Mouse (Mus musculus): ENCODE results near the gene Ndufs5.
A peak's percentile ranks its signal among the peaks of the same experiment; 100 is the strongest.

Gene Ndufs5

DNA sequence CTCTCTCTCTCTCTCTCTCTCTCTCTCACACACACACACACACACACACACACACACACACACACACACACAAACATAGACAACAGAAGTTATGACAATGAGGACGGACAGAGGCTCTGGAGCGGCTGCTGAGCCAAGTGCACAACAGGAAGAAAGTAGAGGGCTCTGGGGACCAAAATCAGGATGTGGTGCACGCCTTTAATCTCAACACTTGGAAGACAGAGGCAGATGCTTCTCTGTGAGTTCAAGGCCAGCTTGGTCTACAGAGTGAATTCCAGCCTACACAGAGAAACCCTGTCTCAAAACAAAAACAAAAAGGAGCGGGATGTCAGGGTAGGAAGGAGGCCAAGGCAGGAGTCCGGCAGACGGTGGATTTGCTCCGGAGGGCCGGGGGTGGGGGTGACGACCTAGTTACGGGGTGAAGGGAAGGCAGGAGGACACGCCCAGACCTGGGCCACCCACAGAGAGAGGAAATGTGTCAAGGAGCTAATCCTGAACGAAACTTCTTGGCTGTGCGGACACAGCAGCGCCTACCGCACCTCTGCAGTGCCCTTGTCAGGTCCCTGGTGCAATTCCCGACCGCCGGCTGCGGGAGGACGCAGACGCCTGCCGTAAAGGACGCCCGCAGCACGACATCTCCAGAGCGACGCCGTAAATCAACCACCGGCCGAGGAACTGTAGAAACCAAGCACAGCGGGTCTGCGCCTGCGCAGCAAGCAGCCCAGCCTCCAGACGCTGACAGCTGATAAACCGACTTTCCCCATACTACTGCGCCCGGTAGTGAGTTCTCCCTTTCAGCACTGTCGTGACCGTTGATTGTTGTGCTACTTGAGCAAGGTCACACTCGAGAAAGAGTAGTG lies at the start of gene Ndufs5:
Ndufs5 (minus strand) TSS at position 629 of the 860 bp plus-strand sequence.
- DNase-seq (ENCODE audit: low read depth in 2 of 2, low spot score in 2 of 2): peak; percentile 84 to 93

DNA sequence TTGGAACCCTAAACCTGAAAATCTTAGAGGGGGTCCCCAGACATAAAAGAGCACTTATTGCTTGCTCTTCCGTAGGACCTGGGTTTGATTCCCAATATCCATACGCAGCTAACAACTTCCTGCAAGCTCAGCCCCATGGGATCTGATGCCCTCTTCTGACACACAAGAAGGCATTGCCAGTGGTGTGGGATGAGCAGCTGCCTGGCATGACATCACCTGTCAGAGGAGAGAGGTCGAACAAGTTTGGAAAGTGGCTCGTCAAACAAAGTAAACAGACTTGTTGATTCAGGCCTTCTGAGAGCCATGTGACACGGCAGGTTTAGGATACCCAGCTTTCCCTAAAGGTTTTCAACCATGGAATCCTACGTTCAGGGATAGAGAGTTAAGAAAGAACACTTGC lies 47.1 kb upstream of the Ndufs5 start:
- DNase-seq (ENCODE audit: low read depth in 2 of 2, low spot score in 2 of 2): no peak

DNA sequence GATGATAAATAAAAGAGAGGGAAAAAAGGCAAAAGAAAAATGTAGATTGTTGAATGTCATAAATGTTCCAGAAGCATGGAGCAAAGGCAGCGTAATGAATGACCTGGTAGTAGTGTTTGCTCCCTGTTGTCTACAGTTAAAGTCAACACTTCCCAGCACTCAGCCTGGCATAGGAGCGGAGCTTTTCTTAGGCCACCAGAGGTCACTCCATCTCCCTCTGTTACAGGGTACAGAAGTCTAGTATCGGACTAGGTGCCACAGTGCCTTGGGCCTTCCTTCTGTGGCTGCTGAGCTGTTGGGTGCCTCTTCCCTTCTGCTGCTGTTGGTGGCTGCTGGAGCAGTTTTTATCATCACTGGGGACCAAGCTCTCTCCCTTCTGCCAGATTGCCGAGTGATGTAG lies 40.3 kb upstream of the Ndufs5 start:
- DNase-seq (ENCODE audit: low read depth in 2 of 2, low spot score in 2 of 2): no peak

DNA sequence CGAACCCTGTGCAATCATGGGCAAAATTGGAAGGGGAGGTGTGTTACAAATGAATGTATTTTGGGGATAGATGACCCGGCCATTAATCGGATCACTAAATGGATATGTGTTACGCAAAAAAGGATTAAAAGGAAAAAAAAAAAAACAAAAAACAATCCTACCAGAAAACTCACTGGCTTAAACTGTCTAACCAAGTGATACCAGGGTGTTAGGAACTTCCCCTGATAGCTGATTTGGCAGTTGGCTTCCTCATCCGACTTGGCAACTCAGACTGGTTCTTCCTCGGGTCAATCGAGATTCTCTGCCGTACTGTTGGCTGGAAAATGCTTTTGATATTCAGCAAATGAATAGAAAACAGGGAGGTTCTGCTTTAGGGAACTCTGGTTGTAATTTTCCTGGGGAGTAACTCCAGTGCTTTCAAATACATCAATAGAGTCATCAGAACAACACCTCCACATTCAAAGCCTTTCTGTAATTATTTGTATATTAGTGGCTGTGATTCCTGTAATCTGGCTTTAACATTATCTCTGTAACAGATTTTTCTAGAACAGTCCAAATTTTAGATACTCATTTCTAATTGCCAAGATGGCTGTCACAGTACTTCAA lies 32.8 kb upstream of the Ndufs5 start:
- no peak for DNase-seq (ENCODE audit: low read depth in 2 of 2, low spot score in 2 of 2)

DNA sequence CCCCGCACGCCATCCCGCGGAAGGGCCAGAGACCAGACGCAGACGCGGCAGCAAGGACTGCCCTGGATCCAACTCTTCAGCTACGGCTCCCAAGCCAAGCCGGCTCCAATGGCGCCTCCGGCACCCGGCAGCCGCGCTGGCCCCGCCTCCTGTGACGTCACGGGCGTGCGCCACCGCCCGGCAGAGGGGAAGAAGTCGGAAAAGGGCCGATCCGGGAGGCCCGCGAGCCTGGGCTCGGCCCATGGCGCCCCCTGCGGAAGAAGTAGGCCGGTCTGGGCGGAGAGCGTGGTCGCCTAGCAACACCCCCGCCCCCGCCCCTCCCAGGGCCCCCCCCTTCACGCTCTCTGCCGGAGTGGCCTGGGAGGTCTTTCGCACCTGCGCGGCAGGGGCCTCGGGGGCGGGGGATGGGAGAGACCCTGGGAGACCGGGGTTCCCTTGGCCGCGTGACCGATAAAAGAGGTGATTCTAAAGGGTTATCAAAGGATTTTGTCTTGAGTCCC lies 32.2 kb upstream of the Ndufs5 start, which contains the start of gene Akirin1:
Akirin1 (minus strand) TSS at position 194 of the 500 bp plus-strand sequence.
- peak; percentile 97 for DNase-seq (ENCODE audit: low read depth in 2 of 2, low spot score in 2 of 2)

DNA sequence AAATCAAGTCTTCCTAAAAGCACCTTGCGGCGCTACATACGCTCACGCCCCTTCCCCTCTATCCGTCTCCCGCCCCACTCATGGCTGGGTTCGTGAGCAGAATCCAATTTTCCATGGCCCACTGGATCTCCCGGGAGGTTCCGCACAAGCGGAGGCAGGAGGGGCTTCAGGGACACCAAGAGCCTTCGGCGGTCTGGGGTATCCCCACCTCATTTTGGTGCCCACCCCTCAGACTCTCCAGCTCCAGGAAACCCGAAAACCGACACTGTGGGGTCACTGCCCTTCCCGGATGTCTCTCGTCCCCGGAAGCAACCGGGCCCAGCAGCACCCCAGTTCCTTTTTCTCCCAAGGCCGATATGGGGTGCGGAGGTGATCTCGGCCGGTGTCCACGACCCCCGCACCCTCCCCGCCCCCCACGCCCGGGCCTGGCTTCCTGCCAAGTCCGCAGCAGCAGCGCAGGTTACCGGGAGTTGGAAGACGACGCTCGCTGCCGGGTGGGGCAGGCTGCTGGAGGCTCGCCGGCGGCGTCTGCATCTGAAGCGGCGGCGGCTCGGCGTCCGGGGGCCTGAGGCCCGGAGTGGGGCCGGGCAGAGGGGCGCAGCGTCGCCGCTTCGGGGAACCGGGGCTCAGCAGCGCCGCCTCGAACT lies 31.6 kb upstream of the Ndufs5 start:
- DNase-seq (ENCODE audit: low read depth in 2 of 2, low spot score in 2 of 2): peak; percentile 15 to 29

DNA sequence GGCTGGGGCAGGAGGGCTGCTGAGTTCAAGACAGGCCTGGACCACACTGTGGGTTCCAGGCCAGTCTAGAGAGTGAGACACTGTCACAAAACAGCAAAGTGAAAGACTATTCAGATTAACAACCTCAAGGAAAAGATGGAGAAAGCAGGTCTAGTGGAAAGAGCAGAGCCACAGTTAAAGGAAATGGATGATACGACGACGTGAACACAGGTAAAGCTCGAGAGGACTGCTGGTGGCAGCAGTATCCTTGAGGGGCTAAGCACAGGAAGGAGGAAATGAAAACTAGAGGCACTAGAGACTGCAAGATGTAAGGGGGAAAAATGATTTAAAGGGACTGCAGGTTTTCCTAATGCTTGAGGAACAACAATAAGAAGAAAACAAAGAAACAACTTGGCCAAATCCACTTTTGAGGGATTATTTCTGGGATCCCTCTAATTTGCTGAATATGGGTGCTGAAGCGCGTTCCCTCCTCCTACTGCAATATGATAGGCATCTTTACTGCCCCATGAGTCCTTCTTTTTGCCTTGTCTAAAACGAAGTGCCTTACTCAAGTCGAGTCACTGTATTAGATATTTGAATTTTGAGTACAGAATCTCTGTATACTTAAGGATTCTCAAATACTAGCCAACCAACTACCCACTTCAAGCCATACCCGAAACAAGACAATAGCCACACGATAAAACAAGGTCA lies 30.9 kb upstream of the Ndufs5 start:
- no peak for DNase-seq (ENCODE audit: low read depth in 2 of 2, low spot score in 2 of 2)

DNA sequence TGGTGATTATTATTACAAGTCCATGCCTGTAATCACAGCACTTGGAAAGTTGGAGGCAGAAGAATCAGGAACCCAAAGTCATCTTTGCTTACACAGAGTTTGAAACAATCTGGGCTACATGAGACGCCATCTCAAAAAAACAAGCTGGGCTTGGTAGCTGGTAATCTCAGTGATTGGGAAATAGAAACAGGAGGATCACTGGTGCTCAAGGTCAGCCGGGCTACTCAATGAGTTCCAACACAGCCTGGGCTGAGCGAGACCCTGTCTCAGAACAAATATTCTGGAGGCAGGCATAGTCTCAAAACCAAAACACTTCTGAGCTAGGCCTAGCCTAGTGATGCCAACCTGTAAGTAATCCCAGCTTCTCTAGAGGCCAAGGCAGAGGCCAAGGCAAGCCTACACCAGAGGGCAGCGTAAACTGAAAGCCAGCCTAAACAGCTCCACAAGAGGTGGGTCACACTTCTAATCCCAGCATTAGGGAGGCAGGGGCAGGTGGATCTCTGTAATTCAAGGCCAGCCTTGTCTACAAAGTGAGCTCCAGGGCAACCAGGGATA lies 27.3 kb upstream of the Ndufs5 start:
- DNase-seq (ENCODE audit: low read depth in 2 of 2, low spot score in 2 of 2): no peak

DNA sequence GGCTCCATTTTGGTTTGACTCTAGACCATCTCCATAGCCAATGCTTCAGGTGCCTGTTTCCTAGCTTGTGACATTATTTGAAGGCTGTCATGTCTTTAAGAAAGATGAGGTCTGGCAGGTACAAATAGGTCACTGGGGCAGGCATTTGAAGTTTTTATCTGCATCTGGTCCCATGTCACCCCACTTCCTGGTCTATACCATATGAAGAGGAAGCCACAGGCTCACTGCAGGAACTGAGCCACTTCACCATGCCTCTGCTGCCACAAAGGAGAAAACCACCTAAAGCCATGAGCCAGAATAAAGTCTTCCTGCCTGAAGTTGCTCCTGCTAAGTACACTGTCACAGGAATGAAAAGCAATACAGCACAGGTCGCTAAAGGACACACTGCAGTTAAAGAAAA lies 24.9 kb upstream of the Ndufs5 start:
- DNase-seq (ENCODE audit: low read depth in 2 of 2, low spot score in 2 of 2): no peak

DNA sequence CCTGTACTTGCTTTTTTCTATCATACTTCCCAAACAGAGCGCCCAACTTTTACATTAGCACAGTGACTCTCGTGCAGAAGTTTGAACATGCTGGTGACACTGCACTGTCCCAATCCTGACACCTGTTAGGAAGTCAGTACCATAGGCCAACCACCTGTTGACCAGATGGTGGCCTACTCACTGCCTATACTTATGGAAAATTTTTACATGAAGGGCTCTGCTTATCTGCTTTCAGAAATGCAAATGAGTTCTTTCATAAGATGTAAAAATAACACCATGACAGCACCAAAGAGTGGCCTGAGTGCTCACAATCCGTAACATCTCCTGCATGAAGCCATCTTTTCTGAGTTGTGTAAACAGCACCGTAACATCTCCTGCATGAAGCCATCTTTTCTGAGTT lies 20.7 kb upstream of the Ndufs5 start:
- DNase-seq (ENCODE audit: low read depth in 2 of 2, low spot score in 2 of 2): no peak

DNA sequence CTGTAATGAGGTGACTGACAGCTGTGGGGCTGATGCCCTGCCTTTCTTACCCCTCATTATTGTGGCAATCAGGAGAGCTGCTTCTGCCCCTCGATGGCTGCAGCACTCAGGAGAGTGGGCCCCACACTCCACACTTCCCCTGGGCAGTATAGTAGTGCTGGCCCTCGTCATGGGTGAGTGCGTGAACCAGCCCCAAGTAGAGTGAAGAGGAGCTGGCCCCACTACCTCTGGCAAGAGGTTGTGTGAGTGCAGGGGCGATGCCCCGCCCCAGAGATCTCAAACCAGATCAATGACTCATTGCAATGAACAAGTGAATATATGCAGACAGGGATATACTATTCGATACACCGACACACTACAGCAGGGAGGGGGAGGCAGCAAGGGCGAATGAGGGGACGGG lies 15.5 kb upstream of the Ndufs5 start:
- no peak for DNase-seq (ENCODE audit: low read depth in 2 of 2, low spot score in 2 of 2)

DNA sequence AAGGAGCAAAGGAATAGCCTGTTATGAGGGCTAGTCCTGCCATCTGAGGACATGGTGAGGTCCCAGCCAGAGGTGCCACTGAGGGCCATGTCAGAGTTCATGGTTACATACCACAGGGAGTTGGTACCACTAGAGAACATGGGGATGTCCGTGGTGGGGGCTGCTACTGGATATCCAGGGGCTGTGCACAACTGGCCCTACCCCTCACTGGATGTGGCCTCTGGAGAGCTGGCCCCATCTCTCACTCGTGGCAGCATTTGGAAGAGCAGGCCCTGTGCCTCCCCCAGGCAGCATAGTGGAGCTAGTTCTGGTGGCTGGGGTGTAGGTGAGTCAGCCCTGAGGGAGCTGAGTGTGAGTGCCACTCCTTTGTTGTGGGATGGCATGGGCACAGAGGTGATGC lies 14.9 kb upstream of the Ndufs5 start:
- no peak for DNase-seq (ENCODE audit: low read depth in 2 of 2, low spot score in 2 of 2)

DNA sequence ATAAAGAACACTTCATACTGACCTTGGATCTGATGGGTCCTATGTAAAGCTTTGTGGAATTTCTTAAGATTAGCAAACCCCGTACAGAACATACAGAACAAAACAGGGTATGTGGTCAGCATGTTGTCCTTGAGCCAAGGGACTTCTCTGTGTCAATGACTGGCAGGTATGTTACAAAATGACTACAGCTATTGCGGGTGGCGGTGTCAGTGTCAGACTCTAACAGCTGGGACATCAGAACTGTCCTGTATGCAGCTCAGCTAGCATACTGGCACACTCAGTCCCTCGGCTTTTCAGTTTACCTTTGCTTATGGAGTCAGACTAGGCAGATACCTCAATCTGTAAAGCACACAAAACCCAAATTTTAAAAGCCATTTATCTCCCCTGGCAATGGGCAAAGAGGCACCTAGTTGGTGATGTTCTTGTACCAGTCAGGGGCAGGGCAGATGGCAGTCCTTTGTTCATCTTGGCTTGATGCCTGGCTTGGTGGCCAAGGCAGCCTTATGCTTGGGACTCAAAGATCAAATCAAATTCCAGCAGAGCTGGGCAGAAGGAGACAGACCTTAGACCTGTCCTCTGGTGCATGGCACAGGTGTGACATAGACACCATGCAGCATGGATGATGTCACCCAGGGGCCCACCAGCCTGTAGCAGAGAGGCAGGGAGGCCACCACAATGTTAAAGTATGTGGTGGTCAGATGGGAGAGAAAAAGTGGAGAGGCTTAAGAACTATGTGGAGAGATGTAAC lies 14.3 kb upstream of the Ndufs5 start:
- DNase-seq (ENCODE audit: low read depth in 2 of 2, low spot score in 2 of 2): no peak

DNA sequence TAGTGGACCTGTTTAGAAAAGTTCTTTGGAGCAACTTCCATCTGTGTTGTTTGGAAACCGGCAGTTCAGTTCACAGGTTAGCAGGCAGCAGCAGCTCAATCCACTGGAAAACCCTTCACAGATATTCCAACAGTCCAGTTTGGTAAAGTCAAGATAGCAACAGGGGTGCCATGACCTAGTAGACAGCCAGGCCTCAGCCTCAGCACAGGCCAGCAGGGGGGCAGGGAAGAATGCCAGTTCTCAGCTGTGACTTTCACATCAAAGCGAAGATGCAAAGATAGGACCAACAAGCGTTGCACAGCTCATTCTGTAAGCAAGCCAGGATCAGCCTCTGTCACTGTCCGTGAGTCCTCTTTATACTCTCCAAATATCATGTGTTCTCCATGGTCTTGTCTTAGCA lies 3.8 kb upstream of the Ndufs5 start:
- DNase-seq (ENCODE audit: low read depth in 2 of 2, low spot score in 2 of 2): no peak

DNA sequence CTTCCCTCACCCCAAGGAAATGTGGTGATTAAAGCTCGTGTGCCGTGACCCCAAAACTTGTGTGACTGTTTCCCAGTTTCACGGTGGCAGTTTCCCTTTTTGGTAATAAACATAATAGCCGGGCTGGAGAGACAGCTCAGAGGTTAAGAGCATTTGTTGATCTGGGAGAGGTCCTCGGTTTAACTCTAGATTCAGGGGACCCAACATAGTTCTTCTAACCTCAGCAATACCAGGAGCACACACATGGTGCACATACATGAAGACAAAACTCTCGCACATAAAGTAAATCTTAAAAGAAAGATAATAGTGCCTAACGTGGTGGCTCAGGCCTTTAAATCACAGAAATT lies 405 bp upstream of the Ndufs5 start:
- DNase-seq (ENCODE audit: low read depth in 2 of 2, low spot score in 2 of 2): no peak

DNA sequence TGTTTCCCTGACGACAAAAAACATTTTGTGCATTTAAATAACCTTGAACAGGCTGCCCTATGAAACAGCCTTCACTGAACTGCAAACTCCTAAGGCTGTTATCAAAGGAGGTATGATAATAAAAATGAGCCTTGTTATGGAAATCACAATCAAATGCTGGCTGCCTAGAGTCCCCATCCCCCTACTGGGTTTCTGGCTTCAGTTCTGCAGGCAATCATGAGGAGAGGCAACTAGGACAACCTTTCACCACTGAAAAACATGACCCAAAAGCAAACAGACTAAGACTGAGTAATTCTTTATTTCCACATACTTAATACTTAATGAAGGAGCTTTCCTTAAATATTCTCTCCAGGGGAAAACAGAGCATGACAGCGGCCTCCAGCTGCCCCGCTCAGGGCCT lies 5.6 kb downstream of the Ndufs5 start:
- no peak for DNase-seq (ENCODE audit: low read depth in 2 of 2, low spot score in 2 of 2)

DNA sequence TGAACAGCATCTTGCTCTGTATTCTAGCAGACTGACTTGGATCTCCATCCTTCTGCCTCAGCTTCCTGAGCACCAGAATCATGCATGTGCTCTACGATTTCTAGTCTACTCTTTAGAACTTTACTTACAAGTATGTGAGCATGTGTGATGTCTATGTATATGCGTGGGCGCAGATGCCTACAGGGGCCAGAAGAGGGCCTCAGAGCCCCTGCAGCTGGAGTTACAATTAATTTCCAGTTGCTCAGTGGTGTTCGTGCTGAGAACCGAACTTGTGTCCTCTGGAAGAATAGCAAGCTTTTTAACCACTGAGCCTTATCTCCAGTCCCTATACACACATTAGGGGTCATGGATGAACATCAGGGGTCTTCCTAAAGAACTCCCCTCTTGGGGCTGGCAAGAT lies 10.7 kb downstream of the Ndufs5 start:
- no peak for DNase-seq (ENCODE audit: low read depth in 2 of 2, low spot score in 2 of 2)

DNA sequence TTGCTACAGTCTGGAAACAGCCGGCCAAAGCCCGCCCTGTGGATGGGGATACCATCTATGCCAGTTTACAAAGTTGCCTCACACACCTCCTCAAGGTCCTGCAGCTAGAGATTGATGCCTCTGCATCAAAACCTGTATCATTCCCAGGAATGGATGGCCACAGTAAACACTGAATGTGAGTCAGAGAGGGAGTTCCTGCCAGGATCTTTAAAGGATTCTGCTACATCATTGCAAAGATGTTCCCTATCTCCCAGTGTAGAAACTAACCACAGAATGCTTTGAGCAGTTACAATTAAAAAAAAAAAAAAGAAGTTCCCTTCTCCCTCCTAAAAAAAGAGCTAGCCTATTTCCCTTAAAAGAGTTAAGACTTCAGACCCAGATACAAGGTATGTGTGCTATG lies 12.7 kb downstream of the Ndufs5 start:
- DNase-seq (ENCODE audit: low read depth in 2 of 2, low spot score in 2 of 2): no peak

DNA sequence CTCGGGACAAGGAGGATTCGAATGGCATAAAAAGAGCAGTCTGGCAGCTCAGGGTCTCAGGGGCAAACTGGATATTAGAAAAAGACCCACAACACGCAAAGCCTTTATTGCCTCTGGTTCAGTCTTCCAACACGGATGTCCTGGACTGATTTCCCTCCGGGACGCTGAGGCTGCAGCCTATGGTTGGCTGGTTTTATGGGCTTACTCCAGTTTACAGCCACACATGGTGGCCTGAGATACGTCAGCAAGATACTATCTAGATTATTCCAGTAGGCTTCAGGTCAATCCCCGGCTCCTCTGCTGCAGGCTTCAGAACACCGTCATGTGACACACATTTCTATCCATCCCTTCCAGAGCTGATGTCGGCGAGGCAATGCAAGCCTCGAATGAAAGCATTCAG lies 24.6 kb downstream of the Ndufs5 start:
- no peak for DNase-seq (ENCODE audit: low read depth in 2 of 2, low spot score in 2 of 2)

DNA sequence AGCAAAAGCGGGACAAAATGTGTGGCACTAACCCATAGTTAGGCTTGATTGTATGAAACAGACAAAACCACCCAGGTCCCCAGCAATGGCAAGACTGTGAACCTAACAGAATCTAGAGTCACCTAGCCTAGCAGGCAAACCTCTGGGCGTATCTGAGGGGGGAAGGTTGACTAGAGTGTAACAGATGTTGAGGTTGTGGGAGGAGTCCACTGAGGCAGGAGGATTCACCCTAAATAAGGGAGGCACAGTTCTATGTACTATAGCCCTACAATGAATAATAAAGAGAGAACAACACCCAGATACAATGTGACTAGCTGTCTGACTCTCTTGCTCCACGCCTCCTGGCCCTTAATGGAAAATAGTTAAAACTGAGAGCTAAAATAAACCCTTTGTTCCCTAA lies 25.9 kb downstream of the Ndufs5 start:
- no peak for DNase-seq (ENCODE audit: low read depth in 2 of 2, low spot score in 2 of 2)

DNA sequence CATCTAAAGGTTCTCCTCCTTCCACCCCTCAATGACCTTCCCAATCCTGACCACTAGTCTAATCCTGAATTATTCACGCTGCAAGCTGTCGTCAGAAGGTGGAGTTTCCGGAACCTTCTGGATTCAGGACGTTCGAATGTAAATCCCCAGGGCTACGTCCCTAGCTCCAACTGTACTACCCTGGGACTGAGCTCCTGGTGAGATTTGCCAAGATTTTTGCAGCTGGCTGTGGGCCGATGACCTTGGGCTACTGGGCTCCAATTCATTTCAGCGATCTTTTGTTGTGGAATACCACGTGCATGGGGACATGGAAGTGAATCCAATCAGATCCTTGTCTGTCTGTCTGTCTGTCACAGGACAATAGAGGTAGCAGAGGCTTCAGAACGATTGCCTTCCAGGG lies 27.7 kb downstream of the Ndufs5 start:
- DNase-seq (ENCODE audit: low read depth in 2 of 2, low spot score in 2 of 2): no peak
